Mouse (Mus musculus): ENCODE measurements around the gene Selenok. TPM values are rescaled to one million over a fixed set of nuclear protein-coding genes. Genes with fewer than 3 reads are reported as not detected.

Gene Selenok
- total and polyA plus RNA-seq, 3 experiments, result 49.8 to 71.1 TPM; not detected in 1

- Histone ChIP-seq H3K9ac (ENCODE audit: control insufficient read depth, low read depth, low read length, poor library complexity, severe bottlenecking) (no peak overlapping the region), H3K36me3 (ENCODE audit: control insufficient read depth in 1 of 2, insufficient read depth in 2 of 2, low read length in 2 of 2) (no peaks in the 10 kb centered on the region), H3K4me1 (ENCODE audit: control insufficient read depth in 1 of 2, insufficient read depth in 2 of 2, low read length in 2 of 2) (peaks cover 1 to 5% of the 10 kb centered on the region in 2 experiments; a peak in 1 of 4 replicates), H3K9me3 (replicated peaks; ENCODE audit: insufficient read depth, low read length) (no peaks in the 10 kb centered on the region), H3K27ac (ENCODE audit: control insufficient read depth, low read depth, low read length) (no peak overlapping the region), H3K4me3 (ENCODE audit: control insufficient read depth in 1 of 2, insufficient read depth in 1 of 2, low read depth in 2 of 2, low read length in 2 of 2) (no peak overlapping the region), H3K79me2 (ENCODE audit: control insufficient read depth, insufficient read depth, low read length, poor library complexity) (no peaks in the 10 kb centered on the region), H3K27me3 (ENCODE audit: control insufficient read depth in 1 of 2, insufficient read depth in 2 of 2, low read length in 2 of 2) (no peaks in the 10 kb centered on the region)
- TF ChIP-seq ELF1 (IDR thresholded peaks at IDR 0.05; ENCODE audit: low read depth, low read length), result no peak
- DNase-seq (ENCODE audit: low read depth, low spot score), result no peak
Measured at GRCm38 (mm10) chr14:29937466-29937865, 30.6 kb upstream of the Selenok start.

GRCm38 (mm10) chr14:29939600-29940312 is 28.4 kb upstream of the Selenok start:
- Histone ChIP-seq H3K36me3 (ENCODE audit: control insufficient read depth in 1 of 2, insufficient read depth in 2 of 2, low read length in 2 of 2) (peaks cover 0 to 3% of the 10 kb centered on the region in 2 experiments; a peak in 2 of 4 replicates), H3K9me3 (replicated peaks; ENCODE audit: insufficient read depth, low read length) (no peaks in the 10 kb centered on the region), H3K4me1 (ENCODE audit: control insufficient read depth in 1 of 2, insufficient read depth in 2 of 2, low read length in 2 of 2) (peaks cover 1 to 9% of the 10 kb centered on the region in 2 experiments; a peak in 1 of 4 replicates), H3K27ac (ENCODE audit: control insufficient read depth, low read depth, low read length) (no peak overlapping the region), H3K9ac (ENCODE audit: control insufficient read depth, low read depth, low read length, poor library complexity, severe bottlenecking) (no peak overlapping the region), H3K79me2 (ENCODE audit: control insufficient read depth, insufficient read depth, low read length, poor library complexity) (no peaks in the 10 kb centered on the region), H3K27me3 (ENCODE audit: control insufficient read depth in 1 of 2, insufficient read depth in 2 of 2, low read length in 2 of 2) (no peaks in the 10 kb centered on the region), H3K4me3 (ENCODE audit: control insufficient read depth in 1 of 2, insufficient read depth in 1 of 2, low read depth in 2 of 2, low read length in 2 of 2) (no peak overlapping the region)
- peak; percentile 13 for DNase-seq (ENCODE audit: low read depth, low spot score)
- no peak for TF ChIP-seq ELF1 (IDR thresholded peaks at IDR 0.05; ENCODE audit: low read depth, low read length)
- TF ChIP-seq MYB (IDR thresholded peaks at IDR 0.05; ENCODE audit: low read depth, low read length), result no peak
- TF ChIP-seq MYC (IDR thresholded peaks at IDR 0.05; ENCODE audit: low read depth, low read length), result no peak
- no peak for TF ChIP-seq POLR2AphosphoS2 (IDR thresholded peaks at IDR 0.05; ENCODE audit: low read length)
- no peak for TF ChIP-seq USF2 (IDR thresholded peaks at IDR 0.05; ENCODE audit: borderline replicate concordance in 1 of 2, insufficient read depth in 1 of 2, low read depth in 1 of 2, low read length in 2 of 2)

DNA sequence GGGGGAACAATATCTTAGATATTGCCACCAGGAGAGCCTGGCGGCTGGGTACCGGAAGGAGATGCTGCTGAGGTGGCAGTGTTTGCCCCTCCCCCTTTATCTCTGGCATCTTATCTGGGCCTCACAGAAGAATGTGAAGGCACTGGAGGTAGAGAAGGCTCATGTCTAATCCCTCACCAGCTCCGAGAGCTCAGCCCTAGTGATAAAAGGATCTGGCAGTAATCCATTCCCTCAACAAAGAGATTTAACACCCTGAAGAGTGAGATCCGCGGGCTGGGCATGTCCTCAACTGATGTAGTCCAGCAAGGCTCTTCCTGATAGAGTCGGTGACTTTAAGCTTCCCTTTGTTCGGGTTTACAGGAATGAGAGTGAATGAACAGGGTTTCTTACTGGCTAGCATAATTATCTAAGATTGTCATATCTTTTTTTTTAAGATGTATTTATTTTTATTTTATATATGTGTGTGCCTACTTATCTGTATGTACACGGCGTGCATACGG is 27.7 kb upstream of the Selenok start:
- Histone ChIP-seq H3K79me2 (ENCODE audit: control insufficient read depth, insufficient read depth, low read length, poor library complexity) (no peaks in the 10 kb centered on the region), H3K27me3 (ENCODE audit: control insufficient read depth in 1 of 2, insufficient read depth in 2 of 2, low read length in 2 of 2) (no peaks in the 10 kb centered on the region), H3K36me3 (ENCODE audit: control insufficient read depth in 1 of 2, insufficient read depth in 2 of 2, low read length in 2 of 2) (peaks cover 0 to 6% of the 10 kb centered on the region in 2 experiments; a peak in 2 of 4 replicates), H3K4me1 (ENCODE audit: control insufficient read depth in 1 of 2, insufficient read depth in 2 of 2, low read length in 2 of 2) (peaks cover 1 to 10% of the 10 kb centered on the region in 2 experiments; a peak in 1 of 4 replicates), H3K9ac (ENCODE audit: control insufficient read depth, low read depth, low read length, poor library complexity, severe bottlenecking) (no peak overlapping the region), H3K9me3 (replicated peaks; ENCODE audit: insufficient read depth, low read length) (no peaks in the 10 kb centered on the region), H3K4me3 (ENCODE audit: control insufficient read depth in 1 of 2, insufficient read depth in 1 of 2, low read depth in 2 of 2, low read length in 2 of 2) (no peak overlapping the region), H3K27ac (ENCODE audit: control insufficient read depth, low read depth, low read length) (no peak overlapping the region)
- DNase-seq (ENCODE audit: low read depth, low spot score), result peak; percentile 66
- TF ChIP-seq MXI1 (IDR thresholded peaks at IDR 0.05; ENCODE audit: low read depth, low read length) (no peak), MAX (IDR thresholded peaks at IDR 0.05; ENCODE audit: low read length) (no peak), MAZ (IDR thresholded peaks at IDR 0.05; ENCODE audit: low read depth, low read length) (no peak), MYB (IDR thresholded peaks at IDR 0.05; ENCODE audit: low read depth, low read length) (no peak), GATA1 (IDR thresholded peaks at IDR 0.05; ENCODE audit: low read depth, low read length) (peak; percentile 87), ZNF384 (IDR thresholded peaks at IDR 0.05; ENCODE audit: low read depth, low read length) (no peak), CHD2 (IDR thresholded peaks at IDR 0.05; ENCODE audit: low read length) (no peak), MAFK (IDR thresholded peaks at IDR 0.05; ENCODE audit: borderline replicate concordance, low read depth, low read length) (no peak), ZC3H11A (IDR thresholded peaks at IDR 0.05; ENCODE audit: low read depth, low read length) (no peak), TCF12 (IDR thresholded peaks at IDR 0.05; ENCODE audit: low read depth, low read length) (peak; percentile 89), USF2 (IDR thresholded peaks at IDR 0.05; ENCODE audit: borderline replicate concordance in 1 of 2, insufficient read depth in 1 of 2, low read depth in 1 of 2, low read length in 2 of 2) (no peak), GABPA (IDR thresholded peaks at IDR 0.05; ENCODE audit: low read depth, low read length) (no peak), EP300 (IDR thresholded peaks at IDR 0.05; ENCODE audit: low read depth in 1 of 2, low read length in 2 of 2) (peak; percentile 72 to 77), POLR2A (IDR thresholded peaks at IDR 0.05; ENCODE audit: control insufficient read depth in 1 of 2, insufficient read depth in 1 of 2, low read depth in 1 of 2, low read length in 2 of 2, poor library complexity in 1 of 2) (no peak), SMC3 (IDR thresholded peaks at IDR 0.05; ENCODE audit: low read depth, low read length) (no peak), NRF1 (IDR thresholded peaks at IDR 0.05; ENCODE audit: insufficient read depth, low read depth, low read length, poor library complexity, severe bottlenecking) (no peak), E2F4 (IDR thresholded peaks at IDR 0.05; ENCODE audit: borderline replicate concordance, low read depth, low read length) (no peak), MYC (IDR thresholded peaks at IDR 0.05; ENCODE audit: low read depth, low read length) (no peak), BHLHE40 (IDR thresholded peaks at IDR 0.05; ENCODE audit: borderline replicate concordance, low read depth, low read length) (no peak), TAL1 (IDR thresholded peaks at IDR 0.05; ENCODE audit: low read length) (no peak), ETS1 (IDR thresholded peaks at IDR 0.05; ENCODE audit: low read depth, low read length) (peak; percentile 61), RCOR1 (IDR thresholded peaks at IDR 0.05; ENCODE audit: low read depth, low read length) (peak; percentile 38; the same call in 1 of the 2 replicates)

Measured in MEL (cell line).